Mouse (Mus musculus): ENCODE data around the gene Plekhm3. TPM values are rescaled to one million over a fixed set of nuclear protein-coding genes. Genes with fewer than 3 reads are reported as not detected.

The Plekhm3 gene
- total RNA-seq, 2 experiments from 2014 or later, result 16.2 to 22.5 TPM

DNA sequence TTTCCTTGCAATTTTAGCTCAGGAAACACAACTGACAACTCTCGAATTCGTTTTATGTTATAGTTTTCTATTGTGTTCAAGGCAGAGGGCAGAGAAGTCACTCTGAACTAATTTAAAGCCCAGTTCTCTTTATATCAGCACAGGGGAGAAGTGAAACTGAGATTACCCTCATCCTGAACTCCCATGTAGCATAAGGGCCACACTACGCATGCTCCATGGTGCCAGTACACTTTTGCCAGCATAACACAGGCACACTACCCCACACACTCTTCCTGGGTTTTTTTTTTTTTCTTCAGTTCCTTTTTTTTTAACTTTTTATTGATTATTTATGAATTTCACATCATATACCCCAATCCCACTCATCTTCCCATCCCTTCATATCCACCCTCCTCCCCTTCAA is 28.1 kb downstream of the Plekhm3 start:
- no peak for DNase-seq

DNA sequence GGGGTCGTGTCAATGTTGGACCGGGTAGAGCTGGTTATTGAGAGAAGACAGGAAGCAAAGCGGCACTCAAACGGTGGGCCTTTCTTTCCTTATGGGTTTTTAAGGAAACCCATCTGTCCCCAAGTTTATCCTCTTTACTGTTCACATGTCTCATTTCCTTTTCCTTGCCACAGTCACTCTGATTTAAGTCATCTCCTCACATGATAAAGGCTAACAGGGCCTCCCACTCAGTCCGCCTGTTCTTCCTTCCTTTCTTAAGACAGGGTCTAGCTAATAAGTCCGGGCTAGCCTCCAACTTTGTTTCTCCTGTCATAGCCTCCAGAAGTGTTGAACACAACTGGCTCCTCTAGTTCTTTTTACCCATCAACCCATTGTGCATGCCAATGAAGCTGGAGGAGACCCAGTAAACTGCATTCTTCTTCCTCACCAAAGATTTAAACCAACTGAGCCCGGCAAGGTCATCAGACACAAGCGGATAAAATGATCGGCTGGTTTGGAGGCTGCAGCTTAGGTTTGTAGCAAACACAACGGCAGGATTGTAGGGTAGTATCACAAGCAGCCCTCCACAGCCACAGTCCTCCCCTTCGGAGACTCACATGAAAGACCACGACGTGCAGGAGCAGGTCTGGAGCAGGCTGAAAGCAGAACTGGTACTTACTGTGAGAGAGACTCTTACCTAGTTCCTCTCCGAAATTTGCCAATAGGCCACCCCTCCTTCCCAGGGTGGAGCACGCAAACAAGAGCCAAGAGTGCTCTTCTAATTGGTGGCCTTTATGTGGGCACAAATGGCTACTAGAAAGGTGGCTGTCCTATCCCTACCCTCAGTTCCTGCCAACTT is 29.0 kb downstream of the Plekhm3 start:
- DNase-seq, result no peak

DNA sequence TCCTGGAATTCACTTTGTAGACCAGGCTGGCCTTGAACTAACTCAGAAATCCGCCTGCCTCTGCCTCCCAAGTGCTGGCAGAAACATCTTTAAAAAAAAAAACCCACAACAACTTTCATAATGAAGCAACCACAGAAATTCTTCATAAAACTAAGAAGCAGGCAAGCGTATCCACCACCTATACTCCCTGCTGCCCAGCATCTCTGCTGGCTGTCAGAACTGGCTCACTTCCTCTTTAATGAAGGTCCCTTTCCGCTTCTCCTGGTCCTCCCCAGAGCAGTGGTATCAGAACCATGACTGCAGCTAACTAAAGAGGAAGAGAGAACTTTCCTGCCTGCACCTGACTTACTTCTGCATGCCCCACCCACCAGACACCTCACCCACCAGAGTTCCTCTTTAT is 31.0 kb downstream of the Plekhm3 start:
- no peak for DNase-seq

DNA sequence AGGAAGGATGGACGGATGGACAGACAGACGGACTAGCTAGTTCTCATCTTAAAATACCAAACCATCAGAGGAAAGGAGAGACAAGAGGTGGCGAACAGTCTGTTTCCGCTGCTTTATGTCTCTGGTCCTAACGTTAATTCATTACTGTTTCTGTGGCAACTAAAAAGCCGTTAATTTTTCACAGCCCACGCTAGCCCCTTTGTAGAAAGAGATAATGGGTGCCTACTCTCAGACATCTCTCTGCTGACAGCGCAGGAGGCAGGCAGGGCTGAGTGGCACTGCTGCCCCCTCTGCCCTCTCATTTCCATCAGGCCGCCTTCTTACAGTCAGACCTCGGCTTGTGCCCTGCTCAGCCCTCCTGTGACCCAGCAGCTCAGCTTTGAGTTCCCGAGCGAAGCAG is 32.3 kb downstream of the Plekhm3 start:
- DNase-seq, result no peak

DNA sequence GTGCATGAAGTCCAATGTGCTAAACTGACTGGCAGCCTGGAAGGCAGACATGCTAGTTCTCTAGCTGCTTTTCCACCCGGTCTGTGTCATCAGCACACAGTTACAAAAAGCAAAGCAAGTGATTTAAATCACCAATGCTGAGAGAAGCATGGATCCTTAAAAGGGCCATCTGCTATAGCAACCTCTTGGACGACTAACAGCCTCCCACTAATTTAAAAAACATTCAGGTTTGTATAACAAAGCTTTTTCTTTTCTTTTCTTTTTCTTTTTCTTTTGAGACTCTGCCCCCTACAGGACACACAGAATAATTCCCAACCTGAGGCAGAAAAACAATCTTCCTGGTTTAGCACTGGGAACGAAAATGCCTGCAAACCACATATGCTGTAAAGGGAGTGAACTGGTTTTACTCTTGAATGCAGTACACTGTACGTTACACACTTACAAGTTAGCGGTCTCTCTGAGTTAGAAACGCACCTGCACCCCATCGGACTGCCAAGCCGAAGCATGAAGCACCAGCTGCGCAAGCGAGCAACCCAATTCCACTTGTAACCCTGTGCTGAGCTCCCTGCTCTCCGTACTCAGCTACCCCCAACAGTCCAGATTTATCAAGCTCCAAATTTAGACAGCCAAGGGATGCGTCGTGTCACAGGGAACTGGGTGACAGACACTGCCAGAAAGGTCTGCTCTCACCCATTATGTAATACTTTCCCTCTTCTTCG is 37.7 kb downstream of the Plekhm3 start:
- peak; percentile 40 for DNase-seq

DNA sequence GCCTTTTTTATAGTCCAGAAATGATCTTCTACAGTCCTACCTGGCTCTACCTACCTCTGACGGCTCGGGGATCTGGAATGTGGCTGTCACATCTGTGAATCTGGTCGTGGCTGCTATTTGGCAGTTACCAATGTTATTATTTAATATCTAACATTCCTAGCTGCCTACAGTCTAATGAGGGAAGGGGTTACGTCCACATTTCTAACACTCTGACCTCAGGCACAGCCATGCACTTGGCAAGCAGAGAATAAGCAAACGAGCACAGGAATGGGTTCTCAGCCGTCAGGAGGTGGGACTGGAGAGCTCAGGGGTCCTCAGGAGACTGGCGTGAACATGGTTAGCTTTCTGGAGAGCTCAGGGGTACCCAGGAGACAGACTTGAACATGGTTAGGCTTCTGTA is 38.7 kb downstream of the Plekhm3 start:
- DNase-seq, result no peak

DNA sequence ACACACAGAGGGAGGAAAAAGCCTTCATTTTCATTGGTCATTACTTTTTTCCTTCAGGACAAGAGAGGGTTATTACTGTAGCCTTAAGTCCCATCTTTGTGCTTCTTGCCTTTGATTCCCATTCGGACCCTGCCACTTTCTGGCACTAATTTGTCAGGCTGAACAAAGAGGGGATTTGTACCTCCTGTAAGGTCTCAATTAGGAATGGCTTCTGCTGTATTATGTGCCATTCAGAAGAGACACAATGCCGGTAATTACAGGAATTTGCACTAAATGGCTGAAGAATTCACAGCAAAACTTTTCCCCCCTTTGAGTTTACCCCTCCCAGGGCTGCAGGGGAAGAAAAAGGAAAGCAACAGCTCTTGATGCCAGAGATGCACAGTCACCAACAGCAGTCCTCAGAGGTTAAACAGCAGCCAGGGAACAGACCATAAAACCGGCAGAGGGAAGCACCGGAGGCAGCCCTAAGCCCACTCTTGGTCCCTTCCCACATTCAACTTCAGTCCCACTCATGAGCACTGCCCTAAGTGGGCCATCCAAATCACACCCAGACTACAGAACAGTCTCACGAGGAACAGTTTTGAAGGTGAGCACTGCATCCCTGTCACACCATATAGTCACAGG is 39.6 kb downstream of the Plekhm3 start:
- DNase-seq, result no peak

DNA sequence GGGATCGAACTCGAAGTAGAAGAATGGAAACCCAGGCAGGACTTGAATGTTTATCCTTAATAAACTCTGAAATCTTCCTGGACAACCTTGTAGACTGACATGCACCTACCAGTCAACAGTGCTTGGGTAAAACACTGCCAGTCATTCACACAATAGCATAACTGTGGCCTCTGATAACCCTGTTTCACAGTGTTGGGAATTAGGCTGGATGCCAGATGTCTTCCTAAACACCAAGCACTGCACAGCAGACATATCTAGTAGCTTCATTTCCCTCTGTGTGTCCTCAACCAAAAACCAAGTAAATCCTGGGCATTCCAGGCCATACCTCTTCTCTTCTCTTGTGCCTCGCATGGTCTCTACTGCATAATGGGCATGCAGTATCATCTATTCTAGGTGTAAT is 42.3 kb downstream of the Plekhm3 start:
- no peak for DNase-seq

DNA sequence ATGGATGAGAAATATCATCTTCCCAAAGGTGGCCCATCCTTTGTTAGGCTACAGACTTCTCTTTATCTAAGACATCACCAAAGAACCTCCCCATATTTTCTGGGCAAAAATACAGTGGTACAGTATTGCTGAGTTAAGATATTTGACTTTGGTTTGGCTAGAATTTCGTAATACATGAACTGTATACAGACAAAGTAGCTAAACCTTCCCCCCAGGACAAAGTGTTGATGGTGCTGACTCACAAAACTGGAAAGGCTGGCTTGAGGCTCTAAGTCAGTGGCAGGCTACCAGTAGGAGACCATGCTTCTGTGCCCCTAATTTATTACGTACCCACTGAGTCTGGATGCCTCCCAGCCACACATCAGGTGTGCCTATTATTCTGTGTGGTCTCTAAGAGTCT is 48.9 kb downstream of the Plekhm3 start:
- DNase-seq, result no peak

DNA sequence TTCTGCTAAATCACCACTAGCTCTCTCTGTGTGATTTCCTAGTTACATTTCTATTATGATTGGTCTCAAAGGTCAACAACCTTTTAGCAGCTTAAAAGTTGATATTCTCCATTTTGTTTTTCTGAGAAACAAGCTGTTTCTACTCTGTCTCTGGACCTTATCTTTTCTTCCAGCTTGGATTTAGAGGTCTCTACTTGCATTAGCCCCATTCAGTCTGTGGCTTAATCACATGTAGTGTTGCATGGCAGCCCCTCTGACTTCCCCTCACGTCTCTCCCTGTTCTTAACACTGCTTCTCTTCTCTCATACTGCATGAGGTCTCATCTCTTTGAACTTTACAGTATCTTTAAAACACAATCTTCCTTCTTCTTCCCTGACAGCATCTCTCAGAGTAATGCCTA is 50.4 kb downstream of the Plekhm3 start:
- DNase-seq, result no peak

DNA sequence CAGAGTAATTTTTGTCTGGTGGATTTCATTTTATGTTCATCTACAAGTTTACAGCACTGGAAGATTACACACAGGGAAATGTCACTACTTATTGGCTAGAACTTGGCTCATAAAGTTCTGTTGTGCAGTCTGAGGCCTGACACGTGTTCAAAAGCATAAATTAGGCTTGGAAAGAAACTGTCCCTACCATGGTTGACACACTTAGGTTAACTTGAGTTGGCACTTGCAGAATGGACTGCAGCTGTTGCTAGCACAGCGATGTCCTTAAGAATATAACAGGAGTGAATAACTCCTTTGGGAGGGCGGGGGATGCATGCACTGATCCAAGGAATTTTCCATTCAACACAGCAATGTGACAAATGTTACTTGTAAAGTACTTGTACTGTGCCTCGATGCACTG is 53.2 kb downstream of the Plekhm3 start:
- DNase-seq, result no peak

DNA sequence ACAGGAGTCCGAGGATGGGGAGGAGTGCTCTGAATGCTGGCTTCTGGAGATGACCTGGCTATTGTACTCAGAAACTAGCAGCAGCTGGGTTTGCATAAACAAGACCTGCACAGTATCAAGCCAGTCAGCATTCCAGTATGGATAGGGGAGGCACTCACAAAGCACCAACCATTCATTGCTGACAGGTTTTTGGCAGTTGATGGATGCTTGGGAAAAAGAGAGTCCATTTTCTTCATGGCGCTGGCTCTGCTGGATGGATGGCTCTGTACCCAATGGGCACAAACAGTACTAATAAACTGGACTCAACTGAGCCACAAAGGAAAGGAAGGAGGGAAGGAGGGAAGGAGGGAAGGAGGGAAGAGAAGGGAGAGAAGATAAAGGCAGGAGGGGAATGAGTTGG is 53.8 kb downstream of the Plekhm3 start:
- DNase-seq, result no peak

DNA sequence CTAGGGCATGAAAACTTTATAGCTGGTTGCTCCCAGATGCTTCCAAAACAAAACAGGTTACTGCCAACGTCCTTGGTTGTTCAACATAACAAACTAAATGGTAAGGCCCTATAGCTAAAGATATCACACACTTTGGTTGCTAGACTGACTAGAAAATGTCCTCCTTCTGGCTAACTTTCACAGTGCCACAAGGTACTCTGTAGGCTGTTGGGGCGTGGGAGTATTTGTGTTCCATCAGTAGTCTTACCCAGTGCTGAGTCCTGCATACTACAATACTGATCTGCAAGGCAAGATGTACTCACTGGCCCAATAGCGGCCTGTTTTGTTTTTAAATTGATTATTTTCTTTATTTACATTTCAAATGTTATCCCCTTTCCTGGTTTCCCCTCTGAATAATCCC is 56.9 kb downstream of the Plekhm3 start:
- no peak for DNase-seq

DNA sequence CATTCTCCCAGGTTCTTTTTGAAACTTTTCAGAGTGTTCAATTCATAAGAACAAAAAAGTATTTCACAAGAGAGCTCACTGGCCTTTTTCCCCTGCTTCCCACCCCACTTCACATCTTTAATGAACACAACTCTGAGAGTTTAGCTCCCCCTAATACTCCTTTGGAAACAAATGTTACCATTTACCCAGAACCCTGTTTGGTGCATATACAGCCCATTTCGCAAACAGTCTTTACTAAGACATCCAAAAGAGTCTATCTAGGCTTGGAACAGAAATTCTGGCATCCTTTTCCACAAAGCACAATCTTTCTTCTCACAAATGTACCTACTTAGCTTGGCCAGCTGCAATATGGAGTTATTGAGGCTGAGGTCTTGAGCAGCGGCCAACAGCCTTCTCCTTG is 59.1 kb downstream of the Plekhm3 start:
- DNase-seq, result no peak

DNA sequence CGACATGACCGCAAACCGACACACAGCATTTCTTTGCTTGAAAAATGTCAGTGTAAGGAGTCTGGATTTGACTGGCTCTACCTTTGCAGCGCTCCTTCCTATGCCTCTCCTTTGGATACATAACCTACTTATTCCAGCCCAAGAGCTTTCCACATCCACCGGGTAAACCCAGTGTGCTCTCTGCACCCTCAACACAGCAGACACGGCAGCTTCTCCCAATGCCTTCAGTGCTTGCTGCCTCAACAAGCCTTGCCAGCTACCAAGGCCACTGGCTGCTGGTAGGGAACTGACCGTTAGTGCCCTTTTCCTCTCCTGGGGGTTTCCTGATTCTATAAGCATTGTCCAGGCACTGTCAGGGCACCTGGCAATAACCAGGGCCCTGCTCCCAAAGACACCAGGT is 62.8 kb downstream of the Plekhm3 start:
- DNase-seq, result no peak

DNA sequence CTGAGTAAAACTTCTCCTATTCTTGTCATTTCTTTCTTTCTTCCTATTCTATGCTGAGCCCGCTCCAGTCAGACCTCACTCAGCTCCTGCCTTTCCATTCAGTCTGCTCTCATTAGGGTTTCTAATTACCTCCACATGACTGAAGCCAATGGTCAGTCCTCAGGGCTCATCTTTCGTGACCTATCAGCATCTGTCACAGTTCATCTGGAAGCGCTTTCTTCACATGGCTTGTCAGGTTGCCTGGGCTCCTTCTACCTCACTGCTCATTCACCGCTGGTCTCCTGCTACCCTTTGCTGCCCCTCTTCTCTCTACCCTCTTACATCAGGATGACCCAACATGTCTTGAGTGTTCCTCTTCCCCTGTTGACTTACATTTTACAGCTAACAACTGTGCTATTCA is 65.3 kb downstream of the Plekhm3 start:
- no peak for DNase-seq

DNA sequence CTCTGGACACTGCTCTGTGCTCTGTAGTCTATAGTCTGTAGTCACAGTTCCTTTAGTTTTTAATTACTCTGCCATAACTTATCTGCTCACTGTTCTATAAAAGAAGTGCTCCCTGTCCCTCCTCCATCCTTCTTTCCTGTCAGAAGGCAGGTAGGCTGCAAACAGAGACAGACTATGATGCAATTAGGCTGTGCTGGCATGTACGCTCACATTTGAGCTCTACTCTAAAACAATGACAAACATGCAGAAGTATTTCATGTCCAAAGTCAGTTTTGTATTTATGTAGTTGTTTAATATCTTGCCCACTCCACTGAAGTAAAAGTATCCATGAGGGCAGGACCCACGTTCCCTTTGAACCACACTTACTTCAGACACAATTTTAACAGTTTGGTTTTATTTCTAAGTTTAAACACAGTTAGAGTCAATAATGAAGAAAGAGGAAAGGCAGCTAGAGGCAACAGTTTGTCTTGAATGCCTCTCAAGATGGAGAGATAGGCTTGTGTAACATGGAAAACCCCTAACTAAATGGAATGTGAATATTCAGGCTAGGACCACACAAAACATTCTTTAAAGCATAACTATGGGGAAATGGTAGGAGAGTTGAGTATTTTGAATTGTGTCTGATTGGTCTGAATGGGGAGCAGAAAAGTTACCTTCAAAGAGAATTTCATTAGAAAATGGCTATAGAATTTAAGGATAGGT is 69.0 kb downstream of the Plekhm3 start:
- DNase-seq, result no peak

DNA sequence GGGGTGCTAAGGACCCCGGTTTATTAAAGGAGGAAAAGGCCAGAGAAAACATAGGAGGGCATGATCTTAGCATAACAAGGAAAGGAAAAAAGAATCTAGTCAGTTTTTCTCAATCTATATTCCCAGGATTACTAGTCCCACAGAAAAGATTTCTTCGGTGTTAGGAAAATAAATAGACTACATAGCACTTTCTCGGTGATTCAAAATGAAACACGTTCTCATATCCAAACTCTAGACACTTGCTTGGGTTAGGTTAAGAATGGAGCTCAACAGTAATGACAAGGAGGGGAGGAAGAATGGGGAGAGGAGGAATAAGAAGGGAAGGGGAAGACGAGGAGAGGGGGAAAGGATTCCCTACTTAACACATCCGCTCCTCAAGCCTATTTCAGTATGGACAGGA is 69.9 kb downstream of the Plekhm3 start:
- no peak for DNase-seq

DNA sequence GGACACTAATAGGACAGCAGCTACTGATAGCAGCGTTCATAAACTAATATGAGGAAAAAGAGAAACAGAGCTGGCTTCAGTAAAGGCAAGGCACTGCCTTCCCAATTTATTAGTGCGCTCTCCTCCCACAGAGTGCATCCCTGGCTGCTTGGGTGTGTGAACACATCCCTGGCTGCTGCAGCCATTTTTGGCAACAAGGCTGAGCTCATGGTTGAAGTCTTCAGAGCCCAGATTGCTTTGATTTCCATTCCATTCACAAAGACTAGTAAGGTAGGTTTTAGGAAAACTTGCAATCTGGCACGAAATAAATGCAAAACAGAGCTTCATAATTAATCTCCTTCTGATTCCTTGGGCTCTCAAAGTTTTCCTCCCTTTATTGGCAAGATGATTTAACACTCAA is 71.3 kb downstream of the Plekhm3 start:
- DNase-seq, result no peak

DNA sequence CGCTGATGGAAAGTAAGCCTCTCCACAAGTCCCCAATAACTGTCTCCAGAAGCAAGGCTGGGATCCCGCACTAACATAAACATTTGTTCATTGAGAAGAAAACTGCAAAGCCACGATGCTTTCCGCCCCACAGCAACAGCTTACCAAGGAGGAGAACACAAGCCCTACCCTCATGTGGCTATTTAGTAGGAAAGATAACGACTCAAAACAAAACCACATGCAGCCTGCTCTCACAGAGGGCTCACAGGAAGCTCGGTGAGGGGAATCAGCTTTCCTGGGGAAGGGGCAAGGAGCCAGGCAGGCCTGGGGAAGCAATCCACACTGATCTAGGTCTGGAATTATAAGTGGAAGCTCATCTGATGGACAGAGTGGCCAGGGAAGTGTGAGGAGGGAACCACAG is 72.6 kb downstream of the Plekhm3 start:
- DNase-seq, result no peak

DNA sequence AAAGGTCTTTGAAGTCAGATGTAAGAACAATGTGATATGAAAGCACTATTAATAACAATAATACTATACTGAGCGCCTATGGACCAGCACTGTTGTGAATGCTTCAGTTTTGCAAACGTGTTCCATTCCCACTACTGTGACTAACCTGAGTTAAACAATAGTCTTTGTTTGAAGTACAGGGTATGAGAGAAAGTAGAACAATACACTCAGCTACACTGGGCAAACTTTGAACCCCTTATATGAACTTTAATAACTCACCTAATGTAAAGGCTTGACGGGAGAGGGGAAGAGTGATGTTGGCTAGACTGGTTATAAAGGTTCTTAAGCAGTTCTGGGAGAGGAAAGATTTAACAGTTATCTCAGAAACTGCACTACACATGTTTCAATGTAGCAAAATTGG is 76.0 kb downstream of the Plekhm3 start:
- DNase-seq, result no peak

DNA sequence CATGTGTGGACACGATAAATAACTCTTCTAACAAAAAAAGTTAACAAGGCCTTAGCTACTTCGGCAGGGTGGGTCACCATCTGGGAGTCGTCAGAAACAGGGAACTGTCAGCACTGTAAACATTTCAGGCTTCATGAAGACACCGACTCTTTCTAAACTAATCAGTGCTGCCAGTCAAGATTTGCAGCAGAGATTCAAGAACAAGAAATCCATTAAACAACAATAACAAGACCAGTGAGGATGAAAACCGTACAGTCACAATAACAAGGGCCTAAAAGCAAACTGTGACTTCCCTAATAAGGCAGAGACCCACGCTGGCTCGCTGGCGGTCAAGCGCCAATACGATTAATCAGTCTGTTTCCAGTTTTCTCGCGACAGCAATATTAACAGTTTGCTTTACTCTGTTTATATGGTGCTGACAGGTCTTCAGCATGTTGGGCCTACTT is 77.8 kb downstream of the Plekhm3 start:
- DNase-seq, result no peak

DNA sequence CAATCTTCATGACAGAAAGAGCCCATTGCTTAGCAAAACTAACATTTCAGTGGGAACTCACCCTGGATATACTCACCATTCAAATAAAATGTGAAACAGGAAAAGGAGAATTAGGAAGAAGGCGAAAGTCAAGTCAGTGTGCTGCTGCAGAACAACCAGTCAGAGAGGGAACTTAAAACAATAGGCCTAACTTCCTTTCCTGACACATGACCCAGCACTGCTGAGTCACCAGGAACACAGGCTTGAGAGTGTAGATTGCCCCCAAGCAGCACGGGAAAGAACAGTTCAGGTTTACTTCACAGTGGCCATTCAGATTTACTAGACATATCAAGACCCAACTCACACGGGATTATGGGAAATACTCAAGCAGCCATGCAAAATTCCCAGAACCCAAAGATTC is 80.3 kb downstream of the Plekhm3 start:
- DNase-seq, result peak; percentile 24

All from adrenal gland, postnatal 10 days (tissue).